Mouse (Mus musculus): ENCODE results near the gene Fam151b.

GRCm38 (mm10) chr13:92491923-92492322, 8.1 kb upstream of the Fam151b start:
- TF ChIP-seq ZC3H11A (IDR thresholded peaks at IDR 0.05; ENCODE audit: borderline replicate concordance, low read depth, low read length): no peak
- TF ChIP-seq ZNF384 (IDR thresholded peaks at IDR 0.05; ENCODE audit: low read depth, low read length): no peak
